Mouse (Mus musculus) ES-Bruce4 (cell line): ENCODE results near the gene Ms4a4a. TPM values are rescaled to one million over a fixed set of nuclear protein-coding genes. Genes with fewer than 3 reads are reported as not detected.

ENCODE experiments used
- H3K27ac ChIP-seq: 2 replicates; pipeline ENCODE4 v1.5.1; 2012; ENCODE audit warnings: low read length, inconsistent platforms; ENCODE audit not compliant: insufficient read depth
- H3K27me3 ChIP-seq: 2 replicates; pipeline ENCODE4 v1.6.1; 2012; ENCODE audit warnings: mild to moderate bottlenecking, low read length, inconsistent platforms; ENCODE audit not compliant: control insufficient read depth, poor library complexity, insufficient read depth, severe bottlenecking
- H3K36me3 ChIP-seq: 2 replicates; pipeline ENCODE4 v1.6.1; 2012; ENCODE audit warnings: inconsistent platforms, mild to moderate bottlenecking, low read length, moderate library complexity; ENCODE audit not compliant: control insufficient read depth, poor library complexity, insufficient read depth, severe bottlenecking
- H3K4me1 ChIP-seq: one replicate; pipeline ENCODE4 v1.8.1; 2011; ENCODE audit warnings: low read length; ENCODE audit not compliant: control insufficient read depth, insufficient read depth
- H3K4me3 ChIP-seq: 2 replicates; pipeline ENCODE4 v1.5.1; 2011; ENCODE audit warnings: low read depth, mild to moderate bottlenecking, low read length
- H3K9ac ChIP-seq: 2 replicates; pipeline ENCODE4 v1.6.1; 2012; ENCODE audit warnings: low read depth, mild to moderate bottlenecking, inconsistent platforms; ENCODE audit not compliant: poor library complexity, severe bottlenecking
- H3K9me3 ChIP-seq: replicated peaks from 2 replicates; pipeline ENCODE4 v1.6.1; 2012; ENCODE audit warnings: mild to moderate bottlenecking, low read length, inconsistent platforms; ENCODE audit not compliant: control insufficient read depth, poor library complexity, insufficient read depth, severe bottlenecking
- CTCF ChIP-seq: IDR thresholded peaks from one replicate; pipeline ENCODE4 v1.8.1; 2011; ENCODE audit warnings: low read depth, low read length
- EP300 ChIP-seq: IDR thresholded peaks from 2 replicates; pipeline ENCODE4 v1.6.1; 2011; ENCODE audit warnings: low read depth, low read length; ENCODE audit not compliant: insufficient read depth
- POLR2A ChIP-seq: IDR thresholded peaks from one replicate; pipeline ENCODE4 v1.8.1; 2011; ENCODE audit warnings: low read length; ENCODE audit not compliant: insufficient read depth
- polyA plus RNA-seq: library from polyadenylated mRNA; stranded (reverse); fragments of >200 nt; gene quantifications from 2 replicates; pipeline ENCODE4 v1.2.4, GENCODE M21; 2011; ENCODE audit warnings: low read depth; ENCODE audit not compliant: missing spikeins, insufficient read depth, insufficient read length

Gene Ms4a4a
- polyA plus RNA-seq, 1 experiment, result not detected

- Histone ChIP-seq H3K9ac (no peak overlapping the region), H3K4me3 (no peak overlapping the region), H3K4me1 (no peaks in the 10 kb centered on the region), H3K9me3 (no peaks in the 10 kb centered on the region), H3K36me3 (no peaks in the 10 kb centered on the region), H3K27ac (no peak overlapping the region), H3K27me3 (no peaks in the 10 kb centered on the region)
- TF ChIP-seq POLR2A (no peak), EP300 (no peak), CTCF (no peak)
Measured at GRCm38 (mm10) chr19:11355730-11356129, 19.6 kb upstream of the Ms4a4a start.

- Histone ChIP-seq H3K4me1 (no peaks in the 10 kb centered on the region), H3K4me3 (no peak overlapping the region), H3K9ac (no peak overlapping the region), H3K27me3 (no peaks in the 10 kb centered on the region), H3K9me3 (no peaks in the 10 kb centered on the region), H3K27ac (no peak overlapping the region), H3K36me3 (no peaks in the 10 kb centered on the region)
- no peak for TF ChIP-seq EP300
- TF ChIP-seq CTCF, result no peak
- no peak for TF ChIP-seq POLR2A
Measured at GRCm38 (mm10) chr19:11360106-11360505, 15.2 kb upstream of the Ms4a4a start.

GRCm38 (mm10) chr19:11362002-11362401 is 13.3 kb upstream of the Ms4a4a start:
- Histone ChIP-seq H3K4me1 (no peaks in the 10 kb centered on the region), H3K36me3 (no peaks in the 10 kb centered on the region), H3K27me3 (no peaks in the 10 kb centered on the region), H3K4me3 (no peak overlapping the region), H3K27ac (no peak overlapping the region), H3K9ac (no peak overlapping the region), H3K9me3 (no peaks in the 10 kb centered on the region)
- TF ChIP-seq EP300 (no peak), CTCF (no peak), POLR2A (no peak)

- no peaks in the 10 kb centered on the region for H3K9me3 ChIP-seq
- H3K4me1 ChIP-seq, result no peaks in the 10 kb centered on the region
- H3K27me3 ChIP-seq, result no peaks in the 10 kb centered on the region
- H3K36me3 ChIP-seq, result no peaks in the 10 kb centered on the region
- TF ChIP-seq CTCF, result no peak
- no peak for TF ChIP-seq EP300
- TF ChIP-seq POLR2A, result no peak
- H3K27ac ChIP-seq, result no peak overlapping the region
- no peak overlapping the region for H3K4me3 ChIP-seq
- no peak overlapping the region for H3K9ac ChIP-seq
Measured at GRCm38 (mm10) chr19:11368310-11368709, 7.0 kb upstream of the Ms4a4a start.

- Histone ChIP-seq H3K9ac (no peak overlapping the region), H3K27ac (no peak overlapping the region), H3K4me3 (no peak overlapping the region), H3K36me3 (no peaks in the 10 kb centered on the region), H3K9me3 (no peaks in the 10 kb centered on the region), H3K27me3 (no peaks in the 10 kb centered on the region), H3K4me1 (no peaks in the 10 kb centered on the region)
- TF ChIP-seq EP300, result no peak
- no peak for TF ChIP-seq POLR2A
- no peak for TF ChIP-seq CTCF
Measured at GRCm38 (mm10) chr19:11371181-11371580, 4.1 kb upstream of the Ms4a4a start.

GRCm38 (mm10) chr19:11376399-11376798 is 1.1 kb downstream of the Ms4a4a start:
- TF ChIP-seq EP300 (no peak), CTCF (no peak), POLR2A (no peak)
- H3K9ac ChIP-seq, result no peak overlapping the region
- H3K4me3 ChIP-seq, result no peak overlapping the region
- no peaks in the 10 kb centered on the region for H3K36me3 ChIP-seq
- H3K4me1 ChIP-seq, result no peaks in the 10 kb centered on the region
- no peaks in the 10 kb centered on the region for H3K9me3 ChIP-seq
- H3K27me3 ChIP-seq, result no peaks in the 10 kb centered on the region
- no peak overlapping the region for H3K27ac ChIP-seq
